Mouse (Mus musculus): ENCODE data around the gene Acbd6.

DNA sequence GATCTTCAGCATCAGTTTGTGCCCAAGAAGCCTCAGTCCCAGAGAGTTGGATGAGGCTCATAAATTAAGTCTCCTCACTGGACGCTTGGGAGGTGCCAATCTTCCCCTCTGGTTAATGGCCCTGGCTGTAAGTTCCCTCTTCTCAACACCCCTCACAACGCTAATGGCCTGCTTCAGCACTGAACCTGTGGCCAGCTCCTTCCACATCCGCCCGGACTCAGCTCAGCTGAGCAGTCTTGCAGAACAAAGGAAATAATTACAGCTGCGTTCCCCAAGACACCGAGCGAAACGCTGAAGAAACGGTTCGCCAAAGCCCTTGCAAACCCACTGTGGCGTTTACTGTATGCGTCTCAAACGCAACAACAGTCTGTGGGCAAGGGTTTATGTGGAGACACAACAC is 164.3 kb downstream of the Acbd6 start:
- TF ChIP-seq POU5F1 (IDR thresholded peaks at IDR 0.05; ENCODE audit: borderline replicate concordance, low read length) (no peak), CTCF (conservative IDR thresholded peaks at IDR 0.05; ENCODE audit: low read length) (no peak)
